Mouse (Mus musculus) hindbrain, embryonic 13.5 days (tissue): ENCODE measurements around the gene Fat2. TPM values are rescaled to one million over a fixed set of nuclear protein-coding genes. Genes with fewer than 3 reads are reported as not detected.

Experiments used
- ATAC-seq: fragments of 200-750 bp; cut with Nextera tagmentation; 2 replicates; pipeline ENCODE4 v1.8.0; 2017; ENCODE audit warnings: moderate TSS enrichment; ENCODE audit not compliant: low FRiP score
- H3K27ac ChIP-seq: fragments of 300-500 bp; sonication (generic); 2 replicates; pipeline ENCODE4 v1.5.1; 2015; ENCODE audit warnings: inconsistent platforms, mild to moderate bottlenecking, moderate library complexity
- H3K27me3 ChIP-seq: fragments of 300-500 bp; sonication (generic); 2 replicates; pipeline ENCODE4 v1.6.1; 2015; ENCODE audit warnings: mild to moderate bottlenecking, inconsistent platforms
- H3K36me3 ChIP-seq: fragments of 300-500 bp; sonication (generic); 2 replicates; pipeline ENCODE4 v1.6.1; 2015; ENCODE audit warnings: mild to moderate bottlenecking, inconsistent platforms
- H3K4me1 ChIP-seq: fragments of 300-500 bp; sonication (generic); replicated peaks from 2 replicates; pipeline ENCODE4 v1.6.1; 2015; ENCODE audit warnings: inconsistent platforms
- H3K4me2 ChIP-seq: fragments of 300-500 bp; sonication (generic); 2 replicates; pipeline ENCODE4 v1.6.1; 2015; ENCODE audit warnings: inconsistent platforms, mild to moderate bottlenecking, moderate library complexity
- H3K4me3 ChIP-seq: fragments of 300-500 bp; sonication (generic); 2 replicates; pipeline ENCODE4 v1.5.1; 2015; ENCODE audit warnings: mild to moderate bottlenecking, inconsistent platforms
- H3K9ac ChIP-seq: fragments of 300-500 bp; sonication (generic); 2 replicates; pipeline ENCODE4 v1.6.1; 2015; ENCODE audit warnings: mild to moderate bottlenecking, inconsistent platforms
- H3K9me3 ChIP-seq: fragments of 300-500 bp; sonication (generic); 2 replicates; pipeline ENCODE4 v1.6.1; 2016; ENCODE audit warnings: inconsistent platforms
- WGBS: fragments of 180-500 bp; shearing (Covaris S2); methylation state at CpG from one replicate; pipeline ENCODE4 v1.1.7; 2015; 5-methylcytosine and 5-hydroxymethylcytosine counted together
- polyA plus RNA-seq: library from polyadenylated mRNA; unstranded; fragments of >200 nt; fragmentation: Nextera tagmentation; extraction: Ambion mirVana; gene quantifications from 2 replicates; pipeline ENCODE4 v1.2.1, GENCODE M21; 2015

The Fat2 gene
- 0.05 and 0.13 TPM in 2 replicates for polyA plus RNA-seq

GRCm38 (mm10) chr11:55336101-55336891, at the start of gene Fat2:
Gene Fat2 (minus strand): TSS chr11:55336564.
- no peak within 1 kb of the TSS for H3K9ac ChIP-seq
- no peaks in the 10 kb centered on the region for H3K27me3 ChIP-seq
- ATAC-seq, result no peak
- H3K36me3 ChIP-seq, result no peaks in the 10 kb centered on the region
- no peak within 1 kb of the TSS for H3K4me2 ChIP-seq
- no peaks in the 10 kb centered on the region for H3K4me1 ChIP-seq
- no peak within 1 kb of the TSS for H3K27ac ChIP-seq
- WGBS, result 50% methylated on average over 13 of the region's 13 CpGs
- no peaks in the 10 kb centered on the region for H3K9me3 ChIP-seq
- H3K4me3 ChIP-seq, result no peak within 1 kb of the TSS

GRCm38 (mm10) chr11:55383463-55384045, 47.2 kb upstream of the Fat2 start:
- no peak for ATAC-seq
- no peaks in the 10 kb centered on the region for H3K27me3 ChIP-seq

GRCm38 (mm10) chr11:55380908-55381307, 44.5 kb upstream of the Fat2 start:
- H3K4me2 ChIP-seq, result no peak overlapping the region
- no peak overlapping the region for H3K9ac ChIP-seq
- no peaks in the 10 kb centered on the region for H3K36me3 ChIP-seq
- H3K4me1 ChIP-seq, result 0 out of 2 replicates have a peak, but pooled peaks cover 4% of the 10 kb centered on the region
- no peak overlapping the region for H3K4me3 ChIP-seq
- no peak overlapping the region for H3K27ac ChIP-seq
- ATAC-seq, result no peak
- H3K27me3 ChIP-seq, result no peaks in the 10 kb centered on the region
- no peaks in the 10 kb centered on the region for H3K9me3 ChIP-seq
- 61% methylated on average over 6 of the region's 6 CpGs for WGBS

More at GRCm38 (mm10) chr11:55383463-55384045, 47.2 kb upstream of the Fat2 start:
- Histone ChIP-seq H3K27ac (no peak overlapping the region), H3K9me3 (no peaks in the 10 kb centered on the region), H3K4me3 (no peak overlapping the region), H3K9ac (no peak overlapping the region), H3K36me3 (no peaks in the 10 kb centered on the region), H3K4me2 (no peak overlapping the region), H3K4me1 (peaks cover 6% of the 10 kb centered on the region)
- 38% methylated on average over 6 of the region's 6 CpGs for WGBS

GRCm38 (mm10) chr11:55378371-55378770, 42.0 kb upstream of the Fat2 start:
- Histone ChIP-seq H3K4me3 (no peak overlapping the region), H3K9me3 (no peaks in the 10 kb centered on the region), H3K4me2 (no peak overlapping the region), H3K4me1 (0 out of 2 replicates have a peak, but pooled peaks cover 4% of the 10 kb centered on the region), H3K27ac (no peak overlapping the region), H3K9ac (no peak overlapping the region), H3K27me3 (no peaks in the 10 kb centered on the region), H3K36me3 (no peaks in the 10 kb centered on the region)
- 46% methylated on average over 5 of the region's 5 CpGs for WGBS
- ATAC-seq, result 0 out of 2 replicates have a peak, but pooled peaks have one; percentile 32

GRCm38 (mm10) chr11:55373838-55374237, 37.5 kb upstream of the Fat2 start:
- 51% methylated on average over 6 of the region's 6 CpGs for WGBS
- H3K27ac ChIP-seq, result no peak overlapping the region
- H3K9ac ChIP-seq, result no peak overlapping the region
- H3K9me3 ChIP-seq, result no peaks in the 10 kb centered on the region
- H3K27me3 ChIP-seq, result 0 out of 2 replicates have a peak, but pooled peaks cover 3% of the 10 kb centered on the region
- H3K4me1 ChIP-seq, result peaks cover 11% of the 10 kb centered on the region
- no peak for ATAC-seq
- no peaks in the 10 kb centered on the region for H3K36me3 ChIP-seq
- H3K4me2 ChIP-seq, result no peak overlapping the region
- H3K4me3 ChIP-seq, result no peak overlapping the region

- Histone ChIP-seq H3K4me1 (peaks cover 8% of the 10 kb centered on the region), H3K27ac (no peak overlapping the region), H3K4me3 (no peak overlapping the region), H3K36me3 (no peaks in the 10 kb centered on the region), H3K4me2 (no peak overlapping the region), H3K9ac (no peak overlapping the region), H3K9me3 (no peaks in the 10 kb centered on the region), H3K27me3 (0 out of 2 replicates have a peak, but pooled peaks cover 3% of the 10 kb centered on the region)
- WGBS, result 87% methylated on average over 12 of the region's 12 CpGs
- no peak for ATAC-seq
Observed at GRCm38 (mm10) chr11:55373373-55373772, 37.0 kb upstream of the Fat2 start.

- Histone ChIP-seq H3K27me3 (0 out of 2 replicates have a peak, but pooled peaks cover 3% of the 10 kb centered on the region), H3K4me1 (peaks cover 8% of the 10 kb centered on the region), H3K4me2 (no peak overlapping the region), H3K9me3 (no peaks in the 10 kb centered on the region), H3K4me3 (no peak overlapping the region), H3K36me3 (no peaks in the 10 kb centered on the region), H3K27ac (no peak overlapping the region), H3K9ac (no peak overlapping the region)
- WGBS, result 45% methylated on average over 6 of the region's 6 CpGs
- ATAC-seq, result no peak
Observed at GRCm38 (mm10) chr11:55372001-55372400, 35.6 kb upstream of the Fat2 start.

- H3K4me1 ChIP-seq, result peaks cover 8% of the 10 kb centered on the region
- 74% methylated on average over 6 of the region's 6 CpGs for WGBS
- H3K4me3 ChIP-seq, result no peak overlapping the region
- no peak overlapping the region for H3K9ac ChIP-seq
- no peaks in the 10 kb centered on the region for H3K36me3 ChIP-seq
- H3K27me3 ChIP-seq, result 0 out of 2 replicates have a peak, but pooled peaks cover 3% of the 10 kb centered on the region
- no peak overlapping the region for H3K27ac ChIP-seq
- no peaks in the 10 kb centered on the region for H3K9me3 ChIP-seq
- no peak overlapping the region for H3K4me2 ChIP-seq
- no peak for ATAC-seq
Observed at GRCm38 (mm10) chr11:55369093-55369471, 32.7 kb upstream of the Fat2 start.

- no peak for ATAC-seq
- Histone ChIP-seq H3K9ac (no peak overlapping the region), H3K27me3 (0 out of 2 replicates have a peak, but pooled peaks cover 3% of the 10 kb centered on the region), H3K4me3 (no peak overlapping the region), H3K27ac (no peak overlapping the region), H3K4me1 (peaks cover 8% of the 10 kb centered on the region), H3K9me3 (no peaks in the 10 kb centered on the region), H3K36me3 (no peaks in the 10 kb centered on the region), H3K4me2 (no peak overlapping the region)
- 71% methylated on average over 4 of the region's 4 CpGs for WGBS
Observed at GRCm38 (mm10) chr11:55368388-55369092, 32.2 kb upstream of the Fat2 start.

GRCm38 (mm10) chr11:55367783-55368182, 31.4 kb upstream of the Fat2 start:
- 0 out of 2 replicates have a peak, but pooled peaks cover 3% of the 10 kb centered on the region for H3K27me3 ChIP-seq
- ATAC-seq, result no peak
- H3K4me3 ChIP-seq, result no peak overlapping the region
- WGBS, result 82% methylated on average over 10 of the region's 10 CpGs
- H3K4me2 ChIP-seq, result no peak overlapping the region
- no peaks in the 10 kb centered on the region for H3K9me3 ChIP-seq
- H3K9ac ChIP-seq, result no peak overlapping the region
- no peaks in the 10 kb centered on the region for H3K36me3 ChIP-seq
- H3K4me1 ChIP-seq, result peaks cover 8% of the 10 kb centered on the region
- H3K27ac ChIP-seq, result no peak overlapping the region

- Histone ChIP-seq H3K27me3 (no peaks in the 10 kb centered on the region), H3K4me3 (no peak overlapping the region), H3K4me2 (no peak overlapping the region), H3K9me3 (no peaks in the 10 kb centered on the region), H3K27ac (no peak overlapping the region), H3K36me3 (no peaks in the 10 kb centered on the region), H3K4me1 (no peaks in the 10 kb centered on the region), H3K9ac (no peak overlapping the region)
- no peak for ATAC-seq
- WGBS, result 79% methylated on average over 5 of the region's 5 CpGs
Observed at GRCm38 (mm10) chr11:55365840-55366239, 29.5 kb upstream of the Fat2 start.

GRCm38 (mm10) chr11:55365242-55365641, 28.9 kb upstream of the Fat2 start:
- WGBS, result 56% methylated on average over 4 of the region's 4 CpGs
- H3K4me1 ChIP-seq, result no peaks in the 10 kb centered on the region
- H3K27ac ChIP-seq, result no peak overlapping the region
- no peak overlapping the region for H3K4me2 ChIP-seq
- H3K4me3 ChIP-seq, result no peak overlapping the region
- H3K36me3 ChIP-seq, result no peaks in the 10 kb centered on the region
- no peak overlapping the region for H3K9ac ChIP-seq
- H3K9me3 ChIP-seq, result no peaks in the 10 kb centered on the region
- H3K27me3 ChIP-seq, result no peaks in the 10 kb centered on the region
- ATAC-seq, result no peak
